Mouse (Mus musculus) midbrain, embryonic 14.5 days (tissue): ENCODE measurements around the gene Stard9. TPM values are rescaled to one million over a fixed set of nuclear protein-coding genes. Genes with fewer than 3 reads are reported as not detected.

ENCODE experiments used
- ATAC-seq: fragments of 200-750 bp; cut with Nextera tagmentation; 2 replicates; pipeline ENCODE4 v1.8.0; 2017; ENCODE audit warnings: moderate number of reproducible peaks, moderate library complexity; ENCODE audit not compliant: low FRiP score, low TSS enrichment
- DNase-seq: peaks from one replicate; pipeline ENCODE4 v3.0.0-alpha.2; 2015
- H3K27ac ChIP-seq: fragments of 300-500 bp; sonication (generic); replicated peaks from 2 replicates; pipeline ENCODE4 v1.5.1; 2014; ENCODE audit warnings: mild to moderate bottlenecking, low read depth, low read length, moderate library complexity
- H3K27me3 ChIP-seq: fragments of 300-500 bp; sonication (generic); 2 replicates; pipeline ENCODE4 v1.6.1; 2014; ENCODE audit warnings: low read length, control low read depth, mixed read lengths; ENCODE audit not compliant: control insufficient read depth, insufficient read depth
- H3K36me3 ChIP-seq: fragments of 300-500 bp; sonication (generic); 2 replicates; pipeline ENCODE4 v1.6.1; 2014; ENCODE audit warnings: low read length, control low read depth; ENCODE audit not compliant: control insufficient read depth, insufficient read depth
- H3K4me1 ChIP-seq: fragments of 300-500 bp; sonication (generic); 2 replicates; pipeline ENCODE4 v1.6.1; 2014; ENCODE audit warnings: mild to moderate bottlenecking, antibody characterized with exemption, low read length, control low read depth; ENCODE audit not compliant: control insufficient read depth, insufficient read depth
- H3K4me2 ChIP-seq: fragments of 300-500 bp; sonication (generic); 2 replicates; pipeline ENCODE4 v1.6.1; 2014; ENCODE audit warnings: mild to moderate bottlenecking, low read length, moderate library complexity
- H3K4me3 ChIP-seq: fragments of 300-500 bp; sonication (generic); replicated peaks from 2 replicates; pipeline ENCODE4 v1.5.1; 2014; ENCODE audit warnings: low read depth, low read length
- H3K9ac ChIP-seq: fragments of 300-500 bp; sonication (generic); replicated peaks from 2 replicates; pipeline ENCODE4 v1.6.1; 2014; ENCODE audit warnings: mild to moderate bottlenecking, low read length, moderate library complexity
- H3K9me3 ChIP-seq: fragments of 300-500 bp; sonication (generic); 2 replicates; pipeline ENCODE4 v1.6.1; 2016; ENCODE audit warnings: low read length, control low read depth, mixed read lengths; ENCODE audit not compliant: control insufficient read depth
- WGBS: fragments of 180-500 bp; shearing (Covaris S2); extraction: QIAGEN DNeasy Blood & Tissue Kit; methylation state at CpG from one replicate; pipeline ENCODE4 v1.1.7; 2014; 5-methylcytosine and 5-hydroxymethylcytosine counted together
- polyA plus RNA-seq: library from polyadenylated mRNA; unstranded; fragments of >200 nt; fragmentation: Nextera tagmentation; extraction: Ambion mirVana; gene quantifications from 2 replicates; pipeline ENCODE4 v1.2.1, GENCODE M21; 2014

The Stard9 gene
- polyA plus RNA-seq, 1 experiment from 2014 or later, result 4.8 TPM

DNA sequence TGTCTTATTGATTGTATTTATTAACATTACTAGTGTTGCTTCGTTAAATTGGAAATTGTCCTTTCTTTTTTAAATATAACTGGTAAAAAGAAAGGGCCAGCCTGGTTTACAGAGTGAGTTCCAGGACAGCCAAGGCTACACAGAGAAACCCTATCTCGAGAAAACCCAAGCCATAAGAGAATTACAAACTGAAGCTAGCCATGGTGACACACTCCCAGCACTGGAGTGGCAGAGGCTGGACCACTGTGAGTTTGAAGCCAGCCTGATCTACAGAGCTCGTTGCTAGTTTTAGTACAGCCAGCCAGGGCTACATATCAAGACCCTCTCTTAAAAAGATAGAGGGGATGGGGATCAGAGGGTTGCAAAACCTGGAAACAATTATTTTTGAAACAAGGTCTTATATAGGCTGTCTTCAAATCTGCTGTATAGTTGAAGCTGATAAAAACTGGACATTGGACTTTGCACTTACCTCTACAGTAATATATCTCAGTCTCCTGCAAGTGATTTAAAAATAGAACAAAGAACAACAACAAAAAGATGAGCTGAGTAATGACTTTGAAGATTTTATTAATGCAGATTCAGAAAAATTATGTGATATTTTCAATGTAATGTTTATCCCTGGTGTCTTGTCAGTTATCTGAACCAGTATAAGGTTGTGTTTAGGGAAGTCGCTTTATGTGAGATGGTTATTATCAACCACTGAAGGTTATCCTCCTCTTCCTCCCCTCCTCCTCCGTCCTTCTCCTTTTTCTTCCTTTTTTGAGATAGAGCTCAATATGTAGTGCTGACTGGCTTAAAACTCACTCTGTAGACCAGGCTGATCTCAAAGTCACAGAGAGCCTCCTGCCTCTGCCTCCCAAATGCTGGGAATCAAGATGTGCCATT is 12.4 kb upstream of the Stard9 start:
- no peaks in the 10 kb centered on the region for H3K27me3 ChIP-seq
- H3K9ac ChIP-seq, result no peak overlapping the region
- H3K4me2 ChIP-seq, result no peak overlapping the region
- no peak for ATAC-seq
- H3K36me3 ChIP-seq, result peaks cover 56% of the 10 kb centered on the region
- no peak overlapping the region for H3K4me3 ChIP-seq
- no peaks in the 10 kb centered on the region for H3K4me1 ChIP-seq
- no peak overlapping the region for H3K27ac ChIP-seq
- 94% methylated on average over 5 of the region's 5 CpGs for WGBS
- no peaks in the 10 kb centered on the region for H3K9me3 ChIP-seq
- no peak for DNase-seq

DNA sequence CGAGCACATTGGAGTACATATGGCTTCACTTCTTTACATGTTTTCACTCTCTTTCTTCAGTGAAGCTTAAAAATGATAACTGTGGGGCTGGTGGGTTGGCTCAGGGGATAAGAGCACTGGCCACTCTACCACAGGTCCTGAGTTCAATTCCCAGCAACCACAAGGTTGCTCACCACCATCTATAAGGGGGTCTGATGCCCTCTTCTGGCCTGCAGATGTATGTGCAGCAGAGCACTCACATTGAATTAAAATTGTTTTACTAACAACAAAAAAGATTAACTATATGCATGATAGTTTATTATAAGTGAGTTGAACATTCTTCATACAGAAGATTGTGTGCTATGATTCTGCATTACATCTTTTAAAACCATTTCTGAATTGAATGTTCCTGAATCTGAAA is 9.4 kb upstream of the Stard9 start:
- no peaks in the 10 kb centered on the region for H3K9me3 ChIP-seq
- H3K4me1 ChIP-seq, result no peaks in the 10 kb centered on the region
- H3K27me3 ChIP-seq, result no peaks in the 10 kb centered on the region
- ATAC-seq (no peak), DNase-seq (no peak)
- no peak overlapping the region for H3K4me2 ChIP-seq
- 93% methylated on average over 1 of the region's 1 CpGs for WGBS
- H3K27ac ChIP-seq, result no peak overlapping the region
- no peak overlapping the region for H3K9ac ChIP-seq
- no peak overlapping the region for H3K4me3 ChIP-seq
- peaks cover 40% of the 10 kb centered on the region for H3K36me3 ChIP-seq

DNA sequence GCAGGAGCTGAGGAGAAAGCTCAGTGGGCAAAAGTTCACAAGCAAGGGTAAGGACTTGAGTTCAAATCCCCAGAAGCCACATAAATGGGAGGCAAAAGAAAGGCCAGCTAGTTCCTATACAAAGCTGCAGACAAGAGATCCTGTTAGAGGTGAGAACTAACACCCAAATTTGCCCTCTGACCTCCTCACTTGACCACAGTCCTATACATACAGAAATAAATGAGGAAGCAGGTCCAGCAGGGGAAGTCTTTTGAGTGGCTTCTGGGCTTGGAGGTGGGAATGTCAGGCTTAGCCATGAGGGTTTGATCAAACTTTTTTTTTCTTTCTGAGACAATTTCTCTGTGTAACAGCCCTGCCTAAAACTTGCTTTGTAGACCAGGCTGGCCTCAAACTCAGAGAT is 6.0 kb upstream of the Stard9 start:
- Histone ChIP-seq H3K27ac (no peak overlapping the region), H3K27me3 (no peaks in the 10 kb centered on the region), H3K4me2 (no peak overlapping the region), H3K36me3 (peaks cover 20% of the 10 kb centered on the region), H3K4me3 (no peak overlapping the region), H3K4me1 (no peaks in the 10 kb centered on the region), H3K9me3 (no peaks in the 10 kb centered on the region), H3K9ac (no peak overlapping the region)
- DNase-seq, result no peak
- ATAC-seq, result no peak

DNA sequence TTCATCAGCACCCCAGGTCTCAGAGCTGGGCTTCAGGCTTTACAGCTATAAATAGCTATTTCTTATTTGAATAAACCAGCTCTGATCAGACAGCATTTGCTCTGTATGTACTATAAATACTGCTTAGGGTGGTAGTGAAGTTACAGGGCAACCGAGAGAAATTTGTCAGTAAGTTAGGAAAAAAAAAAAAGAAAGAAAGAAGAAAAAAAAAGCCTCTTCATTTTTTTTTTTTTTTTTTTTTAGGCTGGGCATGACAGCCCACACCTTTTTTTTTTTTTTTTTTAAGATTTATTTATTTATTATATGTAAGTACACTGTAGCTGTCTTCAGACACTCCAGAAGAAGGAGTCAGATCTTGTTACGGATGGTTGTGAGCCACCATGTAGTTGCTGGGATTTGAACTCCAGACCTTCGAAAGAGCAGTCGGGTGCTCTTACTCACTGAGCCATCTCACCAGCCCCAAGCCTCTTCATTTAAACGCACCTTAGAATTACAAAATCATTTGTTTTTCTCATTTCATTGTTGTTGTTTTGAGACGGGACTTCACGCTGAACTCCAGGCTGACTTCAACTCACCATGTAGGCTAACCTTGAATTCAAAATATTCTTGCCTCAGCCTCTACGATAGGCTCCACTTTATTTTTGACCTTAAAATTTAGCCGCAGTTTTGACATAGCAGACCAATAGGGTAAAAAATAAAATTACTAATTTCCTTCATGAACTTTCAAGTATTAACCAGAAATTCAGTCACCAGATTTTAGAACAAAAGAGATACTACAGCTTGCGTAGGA is 650 bp upstream of the Stard9 start:
- 31% methylated on average over 10 of the region's 10 CpGs for WGBS
- H3K36me3 ChIP-seq, result no peaks in the 10 kb centered on the region
- peaks cover 8% of the 10 kb centered on the region; the same call in 1 of the 2 replicates for H3K4me1 ChIP-seq
- H3K4me2 ChIP-seq, result peak overlapping the region; percentile 63
- H3K9ac ChIP-seq, result peak overlapping the region; percentile 31; the same call in 1 of the 2 replicates
- ATAC-seq (peak; percentile 15; the same call in 1 of the 2 replicates), DNase-seq (no peak)
- H3K27ac ChIP-seq, result no peak overlapping the region; the same call in 1 of the 2 replicates
- H3K27me3 ChIP-seq, result no peaks in the 10 kb centered on the region
- H3K9me3 ChIP-seq, result no peaks in the 10 kb centered on the region
- peak overlapping the region; percentile 55 for H3K4me3 ChIP-seq

DNA sequence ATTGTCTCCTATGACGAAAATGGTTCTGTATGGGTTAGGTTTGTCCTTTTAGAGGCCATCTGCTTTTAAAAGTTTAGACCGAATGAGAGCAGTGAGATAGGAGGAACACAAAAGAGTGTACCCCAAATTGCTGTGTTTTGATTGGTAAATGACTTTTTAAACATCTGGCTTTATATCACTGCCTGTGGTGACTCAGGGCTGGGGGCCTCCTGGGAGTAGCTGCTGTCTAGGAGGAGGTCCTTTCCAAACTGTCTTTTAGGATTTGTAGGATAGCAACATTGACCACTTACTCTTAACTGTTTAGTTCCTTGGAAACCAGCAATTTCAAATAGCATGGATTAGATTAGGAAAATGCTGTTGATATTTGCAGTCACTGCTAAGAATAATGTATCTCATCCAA is 1.3 kb downstream of the Stard9 start:
- Histone ChIP-seq H3K36me3 (no peaks in the 10 kb centered on the region), H3K27me3 (no peaks in the 10 kb centered on the region), H3K9ac (no peak overlapping the region), H3K4me3 (no peak overlapping the region), H3K4me2 (no peak overlapping the region), H3K4me1 (peaks cover 8% of the 10 kb centered on the region; the same call in 1 of the 2 replicates), H3K27ac (no peak overlapping the region), H3K9me3 (no peaks in the 10 kb centered on the region)
- 83% methylated on average over 2 of the region's 2 CpGs for WGBS
- ATAC-seq (no peak), DNase-seq (no peak)

DNA sequence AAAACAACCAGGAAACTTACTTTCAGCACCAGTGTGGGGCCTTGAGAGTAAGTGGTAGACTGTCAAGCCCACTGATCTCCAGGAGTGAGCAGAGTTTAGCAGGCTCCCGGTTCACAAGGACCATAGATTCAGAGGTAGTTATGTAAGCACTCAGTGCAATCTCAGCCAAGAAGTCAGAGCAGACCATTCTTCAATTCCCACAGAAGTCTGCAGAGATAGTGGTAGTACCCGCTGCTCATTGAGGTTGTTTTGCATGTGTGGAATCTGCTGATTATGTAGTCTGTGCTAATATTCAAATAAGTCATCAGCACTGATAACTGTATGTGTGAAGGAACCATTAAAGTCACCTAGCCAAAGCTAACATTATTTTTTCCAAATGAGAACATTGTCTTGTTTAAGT is 1.7 kb downstream of the Stard9 start:
- no peak for ATAC-seq
- H3K4me3 ChIP-seq, result no peak overlapping the region
- H3K9me3 ChIP-seq, result no peaks in the 10 kb centered on the region
- no peak overlapping the region for H3K9ac ChIP-seq
- H3K27me3 ChIP-seq, result no peaks in the 10 kb centered on the region
- DNase-seq, result no peak
- H3K36me3 ChIP-seq, result no peaks in the 10 kb centered on the region
- H3K4me1 ChIP-seq, result peaks cover 8% of the 10 kb centered on the region; the same call in 1 of the 2 replicates
- no peak overlapping the region for H3K4me2 ChIP-seq
- no peak overlapping the region for H3K27ac ChIP-seq
- WGBS, result 78% methylated on average over 2 of the region's 2 CpGs

DNA sequence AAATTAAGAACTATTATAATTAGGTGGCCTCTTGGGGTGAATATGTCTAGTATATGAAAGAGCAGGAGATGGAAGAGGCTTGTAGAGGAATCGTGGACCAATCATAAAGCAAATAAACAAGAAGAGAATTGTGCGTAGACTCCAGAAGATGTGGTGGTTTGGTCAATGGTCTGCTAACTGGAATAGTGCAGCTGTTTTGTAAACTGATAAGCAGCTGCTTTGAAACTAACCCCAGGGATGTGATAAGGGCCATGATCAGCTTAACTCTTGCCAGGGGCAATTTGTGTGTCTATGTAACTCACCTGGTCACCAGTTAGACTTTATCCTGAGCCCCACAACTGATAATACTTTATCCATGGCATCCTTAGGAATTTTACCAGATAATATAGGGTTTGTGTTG is 2.6 kb downstream of the Stard9 start:
- H3K4me2 ChIP-seq, result no peak overlapping the region
- no peak overlapping the region for H3K9ac ChIP-seq
- H3K36me3 ChIP-seq, result no peaks in the 10 kb centered on the region
- no peak for DNase-seq
- WGBS, result 92% methylated on average over 2 of the region's 2 CpGs
- H3K9me3 ChIP-seq, result no peaks in the 10 kb centered on the region
- H3K4me1 ChIP-seq, result peaks cover 8% of the 10 kb centered on the region; the same call in 1 of the 2 replicates
- no peak for ATAC-seq
- H3K4me3 ChIP-seq, result no peak overlapping the region
- H3K27me3 ChIP-seq, result no peaks in the 10 kb centered on the region
- H3K27ac ChIP-seq, result no peak overlapping the region

DNA sequence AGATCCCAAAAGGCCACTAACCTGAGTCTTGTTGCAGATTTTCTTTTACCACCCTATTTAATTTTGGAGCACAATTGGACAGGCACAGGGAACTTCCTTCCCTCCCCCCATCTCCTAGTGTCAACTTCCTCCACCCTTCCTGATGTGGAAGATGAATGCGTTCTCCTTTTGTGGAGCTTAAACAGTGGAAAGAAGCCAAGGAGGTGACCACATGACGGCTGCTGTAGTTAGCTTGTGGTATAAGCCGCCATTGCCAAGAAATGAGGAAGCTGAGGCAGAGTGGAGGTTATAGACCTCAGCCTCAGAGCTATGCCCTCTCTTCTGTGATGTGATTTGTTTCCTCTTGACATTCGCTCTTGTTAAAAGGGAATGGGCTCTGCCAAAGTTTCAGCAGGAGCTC is 3.0 kb downstream of the Stard9 start:
- no peak for ATAC-seq
- Histone ChIP-seq H3K4me1 (peaks cover 8% of the 10 kb centered on the region; the same call in 1 of the 2 replicates), H3K9me3 (no peaks in the 10 kb centered on the region), H3K36me3 (no peaks in the 10 kb centered on the region), H3K27ac (no peak overlapping the region), H3K27me3 (no peaks in the 10 kb centered on the region), H3K9ac (no peak overlapping the region), H3K4me3 (no peak overlapping the region), H3K4me2 (no peak overlapping the region)
- no peak for DNase-seq
- WGBS, result 91% methylated on average over 4 of the region's 4 CpGs
